Mouse (Mus musculus) kidney, embryonic 14.5 days (tissue): ENCODE measurements around the gene Uba1. TPM values are rescaled to one million over a fixed set of nuclear protein-coding genes. Genes with fewer than 3 reads are reported as not detected.
A peak's percentile ranks its signal among the peaks of the same experiment; 100 is the strongest.
"Not testable (repeated sequence)": the region's sequence is repeated elsewhere in the genome, so short reads cannot be mapped to it uniquely, and the experiment has no call there.

Experiments
- ATAC-seq: fragments of 200-750 bp; cut with Nextera tagmentation; 2 replicates; pipeline ENCODE4 v1.8.0; 2017; ENCODE audit warnings: moderate number of reproducible peaks, mild to moderate bottlenecking, moderate TSS enrichment, moderate library complexity; ENCODE audit not compliant: low FRiP score, low TSS enrichment
- H3K27ac ChIP-seq: fragments of 300-500 bp; sonication (generic); 2 replicates; pipeline ENCODE4 v1.5.1; 2014; ENCODE audit warnings: low read depth, mild to moderate bottlenecking, low read length, moderate library complexity, mixed read lengths
- H3K27me3 ChIP-seq: fragments of 300-500 bp; sonication (generic); 2 replicates; pipeline ENCODE4 v1.6.1; 2014; ENCODE audit warnings: mild to moderate bottlenecking, low read length; ENCODE audit not compliant: control insufficient read depth, insufficient read depth
- H3K36me3 ChIP-seq: fragments of 300-500 bp; sonication (generic); 2 replicates; pipeline ENCODE4 v1.6.1; 2014; ENCODE audit warnings: low read length, mixed read lengths; ENCODE audit not compliant: control insufficient read depth, insufficient read depth
- H3K4me1 ChIP-seq: fragments of 300-500 bp; sonication (generic); 2 replicates; pipeline ENCODE4 v1.6.1; 2014; ENCODE audit warnings: low read length, mixed read lengths; ENCODE audit not compliant: control insufficient read depth, insufficient read depth
- H3K4me2 ChIP-seq: fragments of 300-500 bp; sonication (generic); replicated peaks from 2 replicates; pipeline ENCODE4 v1.6.1; 2014; ENCODE audit warnings: low read depth, mild to moderate bottlenecking, low read length
- H3K4me3 ChIP-seq: fragments of 300-500 bp; sonication (generic); 2 replicates; pipeline ENCODE4 v1.5.1; 2014; ENCODE audit warnings: mild to moderate bottlenecking, low read length
- H3K9ac ChIP-seq: fragments of 300-500 bp; sonication (generic); 2 replicates; pipeline ENCODE4 v1.6.1; 2014; ENCODE audit warnings: low read depth, mild to moderate bottlenecking, low read length, moderate library complexity
- H3K9me3 ChIP-seq: fragments of 300-500 bp; sonication (generic); 2 replicates; pipeline ENCODE4 v1.6.1; 2016; ENCODE audit warnings: low read length; ENCODE audit not compliant: control insufficient read depth
- WGBS: fragments of 180-500 bp; shearing (Covaris S2); extraction: QIAGEN DNeasy Blood & Tissue Kit; methylation state at CpG from one replicate; pipeline ENCODE4 v1.1.7; 2014; 5-methylcytosine and 5-hydroxymethylcytosine counted together
- polyA plus RNA-seq: library from polyadenylated mRNA; unstranded; fragments of >200 nt; fragmentation: Nextera tagmentation; extraction: Ambion mirVana; gene quantifications from 2 replicates; pipeline ENCODE4 v1.2.1, GENCODE M21; 2014

Gene Uba1
- polyA plus RNA-seq, 1 experiment from 2014 or later = 194 TPM

DNA sequence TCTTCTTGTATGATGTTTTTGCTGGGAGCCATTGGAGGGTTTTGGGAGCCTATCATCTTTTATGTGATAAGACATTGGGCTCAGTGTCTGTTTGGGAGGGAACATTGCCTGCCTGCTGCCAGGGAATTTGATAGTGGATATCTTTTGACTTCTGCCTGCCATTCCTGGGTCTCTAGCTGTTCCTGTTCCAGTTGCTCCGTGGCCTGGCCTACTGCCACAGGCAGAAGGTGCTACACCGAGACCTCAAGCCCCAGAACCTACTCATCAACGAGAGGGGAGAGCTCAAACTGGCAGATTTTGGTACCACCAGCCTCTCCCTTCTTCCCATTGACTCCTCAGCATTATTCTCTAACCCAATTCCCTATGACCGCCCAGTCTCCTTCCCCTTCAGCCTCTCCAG is 37.7 kb downstream of the Uba1 start:
- Histone ChIP-seq H3K4me1 (no peaks in the 10 kb centered on the region), H3K4me2 (no peak overlapping the region), H3K27ac (no peak overlapping the region), H3K36me3 (peaks cover 45% of the 10 kb centered on the region), H3K4me3 (no peak overlapping the region), H3K9me3 (no peaks in the 10 kb centered on the region), H3K9ac (no peak overlapping the region), H3K27me3 (no peaks in the 10 kb centered on the region)
- 94% methylated on average over 4 of the region's 4 CpGs for WGBS
- no peak for ATAC-seq

DNA sequence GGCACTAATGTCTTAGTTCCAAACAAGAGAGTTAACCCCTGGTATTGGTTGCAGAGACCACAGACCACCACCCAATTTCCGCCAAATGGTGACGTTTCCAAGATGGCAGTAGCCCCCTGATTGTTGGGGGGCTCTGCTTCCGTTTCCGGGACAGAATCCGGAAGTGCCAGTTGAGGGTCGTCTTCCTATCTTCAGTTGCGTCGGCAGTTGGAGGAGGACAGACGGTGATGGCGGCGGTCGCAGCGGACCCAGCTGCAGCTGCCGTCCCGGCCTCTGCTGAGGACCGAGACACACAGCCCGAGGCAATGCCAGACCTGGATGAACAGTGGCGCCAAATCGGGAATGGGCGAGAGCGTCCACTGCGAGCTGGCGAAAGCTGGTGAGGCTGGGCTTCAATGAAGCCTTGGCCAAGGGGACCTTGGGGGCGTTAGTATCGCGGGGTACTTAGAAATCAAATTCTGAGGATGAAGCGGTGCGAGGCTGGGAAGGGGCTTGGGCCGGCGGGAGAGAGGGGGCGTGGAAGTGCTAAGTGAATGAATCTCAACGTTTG is 45.7 kb downstream of the Uba1 start, which contains the start of gene Usp11:
Gene Usp11, plus strand, starts transcription at position 166 of the 550 bp plus-strand sequence.
- peak within 1 kb of the TSS; percentile 69 for H3K9ac ChIP-seq
- peak within 1 kb of the TSS; percentile 39 for H3K4me2 ChIP-seq
- ATAC-seq = peak; percentile 59
- peak within 1 kb of the TSS; percentile 93 for H3K27ac ChIP-seq
- no peaks in the 10 kb centered on the region for H3K9me3 ChIP-seq
- H3K27me3 ChIP-seq = no peaks in the 10 kb centered on the region
- WGBS = 37% methylated on average over 32 of the region's 32 CpGs
- no peaks in the 10 kb centered on the region for H3K4me1 ChIP-seq
- H3K36me3 ChIP-seq = peaks cover 6% of the 10 kb centered on the region; the same call in 1 of the 2 replicates
- H3K4me3 ChIP-seq = peak within 1 kb of the TSS; percentile 59

DNA sequence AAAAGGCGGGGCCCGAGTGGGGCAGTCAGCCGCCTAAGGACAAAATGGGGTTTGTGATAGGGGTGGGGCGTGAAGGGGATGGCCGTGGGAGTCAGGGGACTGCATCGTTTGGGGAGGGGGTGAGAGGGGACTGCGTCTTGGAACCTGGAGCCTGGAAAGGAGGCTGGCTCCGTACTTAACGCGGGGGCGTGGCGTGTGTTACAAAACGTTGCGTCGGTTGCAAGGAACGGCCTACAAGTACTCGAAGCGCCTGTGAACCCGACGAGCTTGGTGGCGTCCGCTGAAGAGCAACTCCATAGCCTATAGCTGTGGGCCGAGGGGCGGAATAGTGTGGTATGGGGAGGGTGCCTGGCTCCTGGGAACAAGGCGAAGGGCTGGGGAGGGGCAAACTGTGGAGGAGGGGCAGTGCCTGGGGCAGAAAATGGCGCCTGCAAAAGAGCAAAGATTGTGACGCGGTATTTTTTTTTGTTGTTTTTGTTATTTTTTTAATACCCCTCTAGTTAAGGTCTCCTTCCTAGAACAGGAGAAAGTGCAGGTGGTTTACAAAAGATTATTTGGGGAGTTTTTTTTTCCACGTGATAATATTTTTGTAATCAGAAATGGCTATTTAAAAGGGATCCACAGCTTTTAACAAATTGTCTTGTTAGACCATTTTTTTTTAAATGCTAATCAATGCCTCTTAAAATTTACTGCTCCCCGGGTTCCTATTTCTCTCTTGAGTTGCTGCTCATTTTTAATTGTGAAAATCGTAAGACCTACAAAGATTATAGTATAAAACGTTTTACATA is 46.4 kb downstream of the Uba1 start:
- 23% methylated on average over 31 of the region's 32 CpGs for WGBS
- peaks cover 1% of the 10 kb centered on the region; the same call in 1 of the 2 replicates for H3K36me3 ChIP-seq
- no peaks in the 10 kb centered on the region for H3K27me3 ChIP-seq
- peak overlapping the region; percentile 39; the same call in 1 of the 2 replicates for H3K4me2 ChIP-seq
- peak overlapping the region; percentile 69 for H3K9ac ChIP-seq
- peak overlapping the region; percentile 59 for H3K4me3 ChIP-seq
- peak overlapping the region; percentile 93 for H3K27ac ChIP-seq
- H3K4me1 ChIP-seq = no peaks in the 10 kb centered on the region
- peak; percentile 98 for ATAC-seq
- no peaks in the 10 kb centered on the region for H3K9me3 ChIP-seq

DNA sequence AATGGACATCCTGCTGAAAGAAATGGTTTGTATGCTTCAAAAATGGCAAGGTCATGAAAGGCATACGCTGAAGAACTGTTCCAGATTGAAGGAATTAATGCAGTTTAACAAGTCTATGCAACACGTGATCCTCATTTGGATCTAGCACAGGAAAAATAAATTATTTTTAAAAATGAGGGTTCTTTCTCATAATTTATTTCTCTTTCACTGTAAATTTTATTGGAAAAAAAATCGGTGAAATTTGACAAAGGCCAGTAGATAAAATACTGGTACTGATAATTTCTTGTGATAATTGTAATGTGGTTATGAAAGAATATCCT is 46.9 kb downstream of the Uba1 start:
- H3K4me1 ChIP-seq = no peaks in the 10 kb centered on the region
- H3K27me3 ChIP-seq = no peaks in the 10 kb centered on the region
- ATAC-seq = no peak
- peak overlapping the region; percentile 69; the same call in 1 of the 2 replicates for H3K9ac ChIP-seq
- peak overlapping the region; percentile 39; the same call in 1 of the 2 replicates for H3K4me2 ChIP-seq
- H3K36me3 ChIP-seq = no peaks in the 10 kb centered on the region
- peak overlapping the region; percentile 59 for H3K4me3 ChIP-seq
- 41% methylated on average over 3 of the region's 3 CpGs for WGBS
- H3K9me3 ChIP-seq = no peaks in the 10 kb centered on the region
- H3K27ac ChIP-seq = no peak overlapping the region; the same call in 1 of the 2 replicates

DNA sequence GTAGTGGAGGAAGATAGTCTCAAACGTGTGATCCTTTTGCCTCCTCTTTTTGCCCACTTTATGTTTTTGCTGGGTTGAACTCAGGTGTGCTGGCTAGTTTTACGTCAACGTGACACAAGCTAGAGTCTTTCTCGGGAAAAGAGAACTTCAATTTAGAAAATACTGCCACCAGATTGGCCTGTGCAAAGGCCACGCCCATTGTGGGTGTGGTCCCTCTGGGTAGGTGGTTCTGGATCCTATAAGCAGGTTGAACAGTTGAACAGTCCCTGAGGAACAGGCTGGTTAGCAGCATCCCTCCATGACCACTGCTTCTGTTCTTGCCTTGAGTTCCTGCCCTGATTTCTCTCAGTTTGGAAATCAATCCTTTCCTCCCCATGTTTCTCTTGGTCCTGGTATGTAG is 70.6 kb downstream of the Uba1 start:
- no peak overlapping the region for H3K4me2 ChIP-seq
- H3K27ac ChIP-seq = no peak overlapping the region
- no peaks in the 10 kb centered on the region for H3K36me3 ChIP-seq
- no peak overlapping the region for H3K9ac ChIP-seq
- H3K27me3 ChIP-seq = no peaks in the 10 kb centered on the region
- no peaks in the 10 kb centered on the region for H3K4me1 ChIP-seq
- WGBS = 78% methylated on average over 5 of the region's 5 CpGs
- no peaks in the 10 kb centered on the region for H3K9me3 ChIP-seq
- no peak overlapping the region for H3K4me3 ChIP-seq
- no peak for ATAC-seq

DNA sequence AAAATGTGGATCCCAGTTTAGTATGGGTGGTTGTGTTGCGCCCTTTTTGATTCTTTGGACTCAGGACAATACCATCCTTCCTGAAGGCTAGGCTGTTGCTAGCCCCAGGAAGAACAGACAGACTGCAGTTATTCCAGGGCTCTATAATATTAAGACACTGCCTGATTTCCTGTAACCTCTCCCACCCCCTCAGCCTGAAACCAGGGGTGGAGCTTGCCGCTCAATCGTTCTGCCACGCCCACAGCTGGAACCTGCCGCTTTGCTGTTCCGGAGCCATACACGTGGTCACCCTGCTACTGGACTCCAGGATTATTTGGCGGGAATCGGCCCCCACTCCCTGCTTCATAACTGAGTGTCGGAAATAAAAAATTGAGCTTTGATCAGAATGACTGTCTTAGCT is 71.9 kb downstream of the Uba1 start:
- H3K4me3 ChIP-seq, H3K4me2 ChIP-seq, H3K27me3 ChIP-seq, H3K9ac ChIP-seq, H3K27ac ChIP-seq, H3K36me3 ChIP-seq, ATAC-seq, H3K4me1 ChIP-seq, H3K9me3 ChIP-seq: not testable (repeated sequence)
- WGBS = 49% methylated on average over 10 of the region's 10 CpGs

Other genes with a start within 250 kb of the Uba1 start
- gene Jade3, start 232.6 kb upstream of the Uba1 start, polyA plus RNA-seq = 6.4 and 12.8 TPM in 2 replicates
- gene Rgn, start 108.5 kb upstream of the Uba1 start, polyA plus RNA-seq = 5.9 and 6.2 TPM in 2 replicates
- 54.1 and 68.3 TPM in 2 replicates for gene Rbm10, start 40.8 kb upstream of the Uba1 start, polyA plus RNA-seq
- gene Ndufb11, start 40.7 kb upstream of the Uba1 start, polyA plus RNA-seq = 243 and 313 TPM in 2 replicates
- 76.7 and 80.6 TPM in 2 replicates for gene Cdk16, start 29.6 kb downstream of the Uba1 start, polyA plus RNA-seq
- 22.7 and 39.7 TPM in 2 replicates for gene Usp11, start 45.6 kb downstream of the Uba1 start, polyA plus RNA-seq
- gene Araf, start 139.5 kb downstream of the Uba1 start, polyA plus RNA-seq = 94.0 and 103 TPM in 2 replicates
- 23.1 and 28.7 TPM in 2 replicates for gene Timp1, start 211.8 kb downstream of the Uba1 start, polyA plus RNA-seq